Mouse (Mus musculus) 3134 (cell line): Measurements from ENCODE around the gene Mgat5b.

Source experiments
- DNase-seq: peaks from one replicate; pipeline ENCODE4 v3.0.0-alpha.2; 2011; ENCODE audit warnings: low spot score; ENCODE audit not compliant: insufficient read length; ENCODE audit errors: extremely low read depth

The Mgat5b gene

DNA sequence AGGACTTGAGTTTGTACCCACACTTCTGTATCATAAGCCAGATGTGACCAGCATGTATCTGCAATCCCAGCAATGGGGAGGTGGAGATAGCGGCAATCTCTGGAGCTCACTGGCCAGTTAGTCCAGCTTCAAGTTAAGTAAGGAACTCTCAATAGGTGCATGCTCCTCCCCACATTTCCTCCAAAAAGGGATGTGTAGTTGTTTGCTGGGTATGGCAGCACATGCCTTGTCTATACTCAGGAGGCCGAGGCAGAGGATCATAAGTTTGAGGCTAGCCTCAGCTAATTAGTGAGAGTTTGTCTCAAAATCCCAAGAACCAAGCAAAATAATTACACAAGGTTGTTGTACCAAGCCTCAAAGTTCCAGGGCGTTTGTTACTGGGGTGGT lies 110.9 kb downstream of the Mgat5b start:
- no peak for DNase-seq

DNA sequence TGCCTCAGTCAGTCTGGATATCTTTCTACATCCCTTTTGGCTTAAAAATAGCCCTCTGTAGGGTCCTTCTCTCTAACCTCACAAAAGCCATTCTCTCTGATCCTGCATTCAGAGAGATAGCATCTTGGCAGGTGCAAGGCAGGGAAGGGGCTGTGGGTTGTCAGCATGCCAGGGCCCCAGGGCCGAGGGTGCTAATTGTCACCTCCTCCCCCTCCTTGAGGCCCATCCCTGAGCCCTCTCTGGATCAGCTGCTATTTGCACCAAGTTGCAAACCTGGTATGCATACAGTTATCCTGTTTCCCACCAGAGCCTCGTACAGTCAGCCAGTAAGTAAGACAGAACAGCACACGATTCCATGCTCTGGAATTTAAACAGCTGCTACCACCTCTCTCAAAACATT lies 111.4 kb downstream of the Mgat5b start:
- DNase-seq, result no peak

- no peak for DNase-seq
These were observed 111.9 kb downstream of the Mgat5b start for GRCm38 (mm10) chr11:117030471-117031101.

GRCm38 (mm10) chr11:117031249-117031648 lies 112.6 kb downstream of the Mgat5b start:
- DNase-seq, result no peak

GRCm38 (mm10) chr11:117035661-117036336 lies 117.1 kb downstream of the Mgat5b start:
- DNase-seq, result no peak
